Mouse (Mus musculus) kidney, adult 2 months (tissue): Measurements from ENCODE around the gene Gm17662.

ENCODE experiments used
- CTCF ChIP-seq: fragments of 200-500 bp; conservative IDR thresholded peaks from 2 replicates; pipeline ENCODE4 v1.5.1; 2011; ENCODE audit warnings: low read depth, mild to moderate bottlenecking, control low read depth, low read length, moderate library complexity, mixed read lengths; ENCODE audit not compliant: insufficient read depth, insufficient read length
- POLR2A ChIP-seq: fragments of 200-500 bp; IDR thresholded peaks from one replicate; pipeline ENCODE4 v1.6.1; 2011; ENCODE audit warnings: low read depth, low read length, control low read depth

DNA sequence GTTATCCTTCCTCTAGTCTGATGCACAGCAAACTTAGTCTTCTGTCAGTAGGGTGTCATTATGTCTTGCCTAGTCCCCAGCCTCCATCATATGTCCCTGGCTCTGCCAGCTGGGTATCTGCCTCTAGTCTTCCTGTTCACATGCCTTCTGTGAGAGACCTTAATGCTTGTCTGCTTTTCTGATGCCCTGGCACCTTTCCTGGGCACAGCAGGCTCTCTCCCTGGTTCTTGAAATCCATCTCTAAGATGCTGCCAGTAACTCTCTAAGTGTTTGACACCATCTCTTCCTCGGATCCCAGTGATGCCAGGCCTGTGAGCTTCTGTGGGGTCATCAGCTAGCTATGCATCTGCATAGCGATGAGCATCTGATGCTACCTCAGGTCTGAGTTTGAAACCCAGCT is 45.7 kb downstream of the Gm17662 start:
- TF ChIP-seq POLR2A (no peak), CTCF (no peak)
